Mouse (Mus musculus) heart, postnatal 4 days (tissue): Measurements from ENCODE around the gene Hes7. TPM values are rescaled to one million over a fixed set of nuclear protein-coding genes. Genes with fewer than 3 reads are reported as not detected.

Experiments used
- DNase-seq: peaks from one replicate; pipeline ENCODE4 v3.0.0; 2021
- total RNA-seq, 2 experiments: library from RNA; stranded (reverse); gene quantifications; 2 replicates each; pipeline ENCODE4 v1.2.3; 2021

The Hes7 gene
- under 1 TPM; 0.23 to 0.29 TPM for total RNA-seq

- DNase-seq, result peak; percentile 30
Measured at GRCm38 (mm10) chr11:69120221-69121000, at the start of gene Hes7. TSS of gene Hes7 (plus strand) at chr11:69120404.

DNA sequence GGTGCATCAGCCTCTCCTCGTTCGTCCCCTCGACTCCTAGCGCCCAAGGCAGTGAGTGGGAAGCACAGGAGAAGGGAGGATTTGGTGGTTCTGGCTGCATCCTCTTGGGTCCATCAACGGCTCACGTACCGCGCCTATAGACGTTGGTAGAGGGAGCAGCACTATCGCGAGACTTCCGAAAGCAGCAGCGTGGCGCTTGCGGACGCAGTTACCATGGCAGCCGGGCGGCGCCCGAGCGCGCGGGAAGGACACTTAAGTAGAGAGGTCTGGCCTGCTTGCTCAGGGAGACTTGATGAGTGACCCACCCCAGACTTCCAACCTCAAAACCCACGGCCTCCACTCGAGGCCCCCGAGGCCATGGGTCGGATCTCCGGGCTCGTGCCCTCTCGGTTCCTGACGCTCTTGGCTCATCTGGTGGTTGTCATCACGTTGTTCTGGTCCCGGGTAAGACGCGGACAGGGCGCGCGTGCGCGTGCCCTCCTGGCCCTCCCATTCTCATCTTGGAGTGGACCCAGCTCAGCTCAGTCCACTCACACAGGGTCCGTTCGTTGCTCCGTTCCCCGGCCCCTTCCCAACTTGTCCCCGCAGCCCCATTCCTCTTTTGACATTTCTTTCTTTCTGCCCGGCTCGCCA, 49.5 kb upstream of the Hes7 start, which contains the start of gene Tmem107:
Tmem107 (plus strand) TSS at position 217 of the 633 bp plus-strand sequence.
- peak; percentile 93 for DNase-seq

- DNase-seq, result no peak
Measured at GRCm38 (mm10) chr11:69071262-69071661, 48.9 kb upstream of the Hes7 start.

GRCm38 (mm10) chr11:69072234-69072633, 48.0 kb upstream of the Hes7 start:
- DNase-seq, result no peak

- no peak for DNase-seq
Measured at GRCm38 (mm10) chr11:69072666-69073064, 47.5 kb upstream of the Hes7 start.

- peak; percentile 84 for DNase-seq
Measured at GRCm38 (mm10) chr11:69073065-69073888, 46.9 kb upstream of the Hes7 start.

- DNase-seq, result no peak
Measured at GRCm38 (mm10) chr11:69073951-69074775, 46.0 kb upstream of the Hes7 start.

GRCm38 (mm10) chr11:69074776-69075069, 45.5 kb upstream of the Hes7 start:
- DNase-seq, result no peak

- DNase-seq, result no peak
Measured at GRCm38 (mm10) chr11:69075764-69076479, 44.3 kb upstream of the Hes7 start.

- no peak for DNase-seq
Measured at GRCm38 (mm10) chr11:69076572-69076971, 43.6 kb upstream of the Hes7 start.

DNA sequence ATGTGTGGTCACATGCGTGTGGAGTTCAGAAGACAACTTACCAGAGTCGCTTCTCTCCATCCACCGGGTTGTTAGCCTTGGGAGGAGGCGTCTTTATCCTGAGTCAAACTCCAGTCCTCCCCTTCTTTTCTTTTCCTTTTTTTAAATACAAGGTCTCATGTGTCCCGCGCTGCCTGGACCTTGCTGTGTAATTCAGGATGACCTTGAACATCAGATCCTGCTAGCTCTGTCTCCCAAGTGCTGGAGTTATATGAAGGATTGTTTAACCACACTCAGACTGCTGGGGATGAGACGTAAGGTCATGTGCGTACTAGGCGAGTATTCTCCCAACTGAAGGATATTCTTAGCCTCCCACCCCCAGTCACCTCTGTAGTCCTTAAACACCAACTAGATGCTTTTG, 42.9 kb upstream of the Hes7 start:
- DNase-seq, result no peak

DNA sequence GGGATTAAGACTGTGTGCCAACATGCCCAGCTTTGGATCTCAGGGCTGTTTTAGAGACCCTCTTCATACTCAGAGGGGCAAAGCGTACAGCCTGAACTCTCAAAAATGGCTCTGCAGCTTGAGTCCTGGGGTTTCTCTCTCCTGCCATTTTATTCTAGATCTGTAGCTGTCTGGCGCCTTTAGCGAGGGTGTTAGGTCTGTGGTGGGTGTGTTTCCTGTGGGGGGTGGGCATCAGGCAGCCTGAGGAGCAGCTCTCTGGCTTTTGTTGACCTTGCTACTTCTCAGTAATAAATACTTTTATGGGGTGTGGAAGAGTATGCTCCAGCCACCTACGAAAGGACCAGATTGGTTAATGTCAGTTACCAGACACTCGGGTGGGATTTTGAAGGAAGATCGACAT, 42.2 kb upstream of the Hes7 start:
- DNase-seq, result no peak

DNA sequence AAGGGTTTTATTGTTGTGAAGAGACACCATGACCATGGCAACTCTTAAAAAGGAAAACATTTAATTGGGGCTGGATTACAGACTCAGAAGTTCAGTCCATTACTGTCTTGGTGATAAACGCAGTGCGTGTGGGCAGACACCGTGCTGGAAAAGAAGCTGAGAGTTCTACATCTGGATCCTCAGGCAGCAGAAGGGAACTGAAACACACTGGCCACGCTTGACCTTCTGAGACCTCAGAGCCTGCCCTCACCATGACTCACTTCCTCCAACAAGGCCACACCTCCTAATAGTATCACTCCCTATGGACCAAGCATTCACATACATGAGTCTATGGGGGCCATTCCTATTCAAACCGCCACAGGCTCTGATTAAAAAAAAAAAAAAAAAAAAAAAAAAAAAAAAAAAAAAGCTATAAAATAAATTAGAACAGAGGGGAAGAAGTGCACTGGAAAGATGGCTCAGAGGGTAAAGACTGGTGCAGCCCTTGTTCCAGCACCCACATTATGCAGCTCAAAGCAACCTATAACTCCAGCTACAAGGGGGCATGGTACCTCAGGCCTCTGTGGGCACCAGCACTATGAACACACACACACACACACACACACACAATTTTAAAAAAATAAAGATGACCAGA, 41.3 kb upstream of the Hes7 start:
- no peak for DNase-seq

DNA sequence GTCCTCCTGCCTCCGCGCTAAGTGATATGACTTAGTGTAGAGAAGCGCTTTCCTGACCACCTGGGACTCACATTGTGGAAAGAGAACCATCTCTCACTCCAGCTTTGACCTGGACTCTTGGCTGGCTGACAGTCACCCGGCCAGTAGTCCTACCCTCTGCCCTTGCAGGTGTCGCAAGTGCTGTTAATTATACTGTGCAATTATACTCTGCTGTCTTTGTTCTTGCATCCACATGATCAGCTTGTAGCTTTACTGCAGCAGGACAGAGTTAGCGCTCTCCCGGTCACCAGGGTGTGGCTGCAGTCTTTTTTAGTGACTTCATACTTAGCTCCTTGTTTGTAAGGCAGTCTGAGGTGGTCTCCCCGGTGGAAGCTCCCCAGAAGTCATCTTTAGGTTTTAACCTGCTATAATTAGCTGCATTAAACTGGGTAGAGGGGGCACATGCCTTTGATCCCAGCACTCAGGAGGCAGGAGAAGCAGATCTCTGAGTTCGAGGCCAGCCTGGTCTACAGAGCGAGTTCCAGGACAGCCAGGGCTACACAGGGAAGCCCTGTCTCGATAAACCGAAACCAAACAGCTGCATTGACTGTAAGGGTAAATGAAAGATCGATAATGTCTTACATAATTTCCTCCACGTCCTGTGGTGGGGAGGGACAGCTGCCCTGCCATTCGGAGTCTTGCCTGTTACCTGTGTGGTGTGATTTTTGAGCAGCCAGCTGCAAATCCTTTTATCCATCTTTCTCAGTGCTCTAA, 39.9 kb upstream of the Hes7 start:
- no peak for DNase-seq

GRCm38 (mm10) chr11:69080855-69081222, 39.4 kb upstream of the Hes7 start:
- DNase-seq, result no peak

DNA sequence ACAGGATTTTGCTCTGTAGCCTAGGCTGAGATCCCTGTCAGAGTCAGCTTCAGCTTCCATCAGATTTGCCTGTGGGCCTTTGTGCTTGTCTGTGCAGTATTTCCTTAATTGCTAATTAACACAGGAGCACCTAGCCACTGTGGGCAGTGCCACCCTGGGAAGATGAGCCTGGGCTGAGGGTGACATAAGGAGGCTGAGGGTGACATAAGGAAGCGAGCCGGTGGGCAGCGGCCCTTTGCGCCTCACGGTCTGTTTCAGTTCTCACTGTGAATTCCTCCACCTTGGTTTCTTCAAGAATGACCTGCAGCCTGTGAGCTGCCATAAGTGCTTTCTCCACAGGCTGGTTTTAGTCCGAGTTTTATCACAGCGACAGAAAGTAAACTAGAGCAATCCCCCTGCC, 38.6 kb upstream of the Hes7 start:
- DNase-seq, result no peak

DNA sequence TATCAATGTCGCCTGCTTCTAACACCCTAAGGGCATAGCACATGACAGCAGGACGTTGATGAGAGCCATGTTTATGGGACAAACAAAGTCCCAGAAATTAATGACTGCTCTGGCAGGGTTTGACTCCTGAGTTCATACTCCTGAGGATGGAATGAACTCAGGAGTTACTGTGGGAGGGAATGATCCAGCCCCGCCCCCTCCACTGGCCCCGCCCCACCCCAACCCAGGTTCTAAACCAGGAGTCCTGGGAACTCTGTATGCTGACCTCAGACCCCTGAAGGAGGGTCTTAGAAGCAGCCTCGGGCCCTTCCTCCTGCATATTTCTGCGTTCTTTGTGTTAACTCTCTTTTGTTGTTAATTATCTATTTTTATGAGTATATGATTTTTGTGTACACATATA, 34.6 kb upstream of the Hes7 start:
- no peak for DNase-seq

DNA sequence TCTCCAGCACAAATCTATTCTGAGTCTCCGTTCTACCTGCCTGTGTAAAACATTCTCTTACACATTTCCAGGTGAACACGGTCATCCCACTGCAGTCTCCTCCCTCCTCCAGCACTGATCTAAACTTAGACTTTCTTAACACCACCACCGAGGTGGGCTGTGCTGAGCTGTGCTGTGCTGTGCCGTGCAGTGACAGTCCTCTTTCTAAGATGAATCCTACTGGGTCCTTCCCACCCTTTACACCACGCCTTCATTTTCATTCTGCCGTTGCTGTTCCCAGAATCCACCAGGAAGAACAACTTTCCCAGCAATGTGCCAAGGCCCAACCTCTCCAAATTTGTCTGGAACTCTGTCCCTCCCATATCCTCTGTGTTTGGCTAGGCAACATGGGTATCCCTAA, 33.8 kb upstream of the Hes7 start:
- DNase-seq, result peak; percentile 26

GRCm38 (mm10) chr11:69087082-69087481, 33.1 kb upstream of the Hes7 start:
- peak; percentile 55 for DNase-seq

GRCm38 (mm10) chr11:69087597-69087996, 32.6 kb upstream of the Hes7 start:
- DNase-seq, result no peak
